Mouse (Mus musculus) lung, postnatal 0 days (tissue): ENCODE data around the gene Susd1.

ENCODE experiments used
- CTCF ChIP-seq: IDR thresholded peaks from 2 replicates; pipeline ENCODE4 v1.5.1; 2016; ENCODE audit warnings: antibody characterized with exemption, mild to moderate bottlenecking
- EP300 ChIP-seq: IDR thresholded peaks from 2 replicates; pipeline ENCODE4 v1.6.1; 2016; ENCODE audit warnings: antibody characterized with exemption, mild to moderate bottlenecking, control low read depth

- TF ChIP-seq CTCF (no peak), EP300 (no peak)
Measured at GRCm38 (mm10) chr4:59326031-59326760, 112.2 kb downstream of the Susd1 start.
